Mouse (Mus musculus) testis, adult 2 months (tissue): ENCODE results near the gene Taar7b.

Experiments used
- CTCF ChIP-seq: fragments of 200-500 bp; IDR thresholded peaks from 2 replicates; pipeline ENCODE4 v1.5.1; 2012; ENCODE audit warnings: low read depth, mild to moderate bottlenecking, inconsistent platforms, low read length, moderate library complexity; ENCODE audit not compliant: control insufficient read depth, insufficient read depth, insufficient replicate concordance
- POLR2A ChIP-seq: fragments of 200-500 bp; IDR thresholded peaks from 2 replicates; pipeline ENCODE4 v1.6.1; 2012; ENCODE audit warnings: low read depth, mild to moderate bottlenecking, inconsistent platforms, low read length, moderate library complexity; ENCODE audit not compliant: control insufficient read depth

GRCm38 (mm10) chr10:23993381-23993780, 6.4 kb upstream of the Taar7b start, which contains the start of gene Taar7a:
- TF ChIP-seq POLR2A: no peak
- TF ChIP-seq CTCF: no peak
